Mouse (Mus musculus) T-cell, adult 2 months (primary cell): ENCODE measurements at regions not wholly inside any gene's neighbourhood (a gene's known extent, or its start where the extent isn't known, plus 50 kb on each side); places are given as distances from the start of the nearest gene placed in this dataset.

ENCODE experiments used
- DNase-seq: peaks from one replicate; pipeline ENCODE4 v3.0.0; 2022; ENCODE audit warnings: low spot score

GRCm38 (mm10) chr10:111695918-111696760, 190.1 kb downstream of the Phlda1 start:
- DNase-seq: no peak

GRCm38 (mm10) chr10:111696987-111697386, 190.9 kb downstream of the Phlda1 start:
- no peak for DNase-seq

- DNase-seq: no peak
These were observed 193.7 kb downstream of the Phlda1 start for GRCm38 (mm10) chr10:111699557-111700508.

GRCm38 (mm10) chr10:111700570-111700969, 194.5 kb downstream of the Phlda1 start:
- no peak for DNase-seq

GRCm38 (mm10) chr10:111701138-111701537, 195.1 kb downstream of the Phlda1 start:
- no peak for DNase-seq

GRCm38 (mm10) chr10:111702435-111702834, 196.3 kb downstream of the Phlda1 start:
- DNase-seq: no peak

- DNase-seq: no peak
These were observed 197.4 kb downstream of the Phlda1 start for GRCm38 (mm10) chr10:111703447-111703846.

- DNase-seq: no peak
These were observed 205.5 kb downstream of the Phlda1 start for GRCm38 (mm10) chr10:111711519-111712113.

GRCm38 (mm10) chr10:111712991-111713390, 206.9 kb downstream of the Phlda1 start:
- DNase-seq: no peak

- DNase-seq: no peak
These were observed 207.6 kb downstream of the Phlda1 start for GRCm38 (mm10) chr10:111713676-111714075.

- DNase-seq: no peak
These were observed 209.1 kb downstream of the Phlda1 start for GRCm38 (mm10) chr10:111715172-111715571.

- no peak for DNase-seq
These were observed 213.5 kb downstream of the Phlda1 start for GRCm38 (mm10) chr10:111719632-111720031.

- no peak for DNase-seq
These were observed 215.0 kb downstream of the Phlda1 start for GRCm38 (mm10) chr10:111721068-111721467.

GRCm38 (mm10) chr10:111723885-111724284, 217.8 kb downstream of the Phlda1 start:
- DNase-seq: no peak

- DNase-seq: no peak
These were observed 218.7 kb downstream of the Phlda1 start for GRCm38 (mm10) chr10:111724574-111725414.

- no peak for DNase-seq
These were observed 229.9 kb downstream of the Phlda1 start for GRCm38 (mm10) chr10:111736026-111736425.

- no peak for DNase-seq
These were observed 232.9 kb upstream of the Krr1 start for GRCm38 (mm10) chr10:111739471-111740138.

- DNase-seq: no peak
These were observed 231.7 kb upstream of the Krr1 start for GRCm38 (mm10) chr10:111740586-111741265.

GRCm38 (mm10) chr10:111741301-111741945, 231.0 kb upstream of the Krr1 start:
- DNase-seq: no peak

GRCm38 (mm10) chr10:111743291-111743690, 229.2 kb upstream of the Krr1 start:
- no peak for DNase-seq
